Mouse (Mus musculus) kidney, adult 2 months (tissue): ENCODE measurements at regions not wholly inside any gene's neighbourhood (a gene's known extent, or its start where the extent isn't known, plus 50 kb on each side); places are given as distances from the start of the nearest gene placed in this dataset.

Experiments used
- DNase-seq: peaks from one replicate; pipeline ENCODE4 v3.0.0; 2021
- H3K27ac ChIP-seq: fragments of 200-500 bp; 2 replicates; pipeline ENCODE4 v1.5.1; 2012; ENCODE audit warnings: low read depth, low read length, control low read depth, inconsistent platforms; ENCODE audit not compliant: insufficient read depth
- H3K27me3 ChIP-seq: fragments of 200-500 bp; replicated peaks from 2 replicates; pipeline ENCODE4 v1.6.1; 2012; ENCODE audit warnings: mild to moderate bottlenecking, moderate library complexity, low read length, inconsistent platforms; ENCODE audit not compliant: control insufficient read depth, insufficient read depth
- H3K36me3 ChIP-seq: fragments of 200-500 bp; 2 replicates; pipeline ENCODE4 v1.6.1; 2012; ENCODE audit warnings: mild to moderate bottlenecking, moderate library complexity, low read length, inconsistent platforms; ENCODE audit not compliant: control insufficient read depth, insufficient read depth
- H3K4me1 ChIP-seq: fragments of 200-500 bp; 2 replicates; pipeline ENCODE4 v1.6.1; 2011; ENCODE audit warnings: low read length; ENCODE audit not compliant: control insufficient read depth, insufficient read depth
- H3K4me3 ChIP-seq: fragments of 200-500 bp; 2 replicates; pipeline ENCODE4 v1.5.1; 2011; ENCODE audit warnings: mild to moderate bottlenecking, low read depth, low read length, control low read depth; ENCODE audit not compliant: insufficient read depth
- CTCF ChIP-seq: fragments of 200-500 bp; conservative IDR thresholded peaks from 2 replicates; pipeline ENCODE4 v1.5.1; 2011; ENCODE audit warnings: low read depth, mild to moderate bottlenecking, control low read depth, low read length, moderate library complexity, mixed read lengths; ENCODE audit not compliant: insufficient read depth, insufficient read length
- POLR2A ChIP-seq: fragments of 200-500 bp; IDR thresholded peaks from one replicate; pipeline ENCODE4 v1.6.1; 2011; ENCODE audit warnings: low read depth, low read length, control low read depth
- WGBS: fragments of 180-500 bp; shearing (Covaris S2); methylation state at CpG from one replicate; pipeline ENCODE4 v1.1.7; 2018; 5-methylcytosine and 5-hydroxymethylcytosine counted together

DNA sequence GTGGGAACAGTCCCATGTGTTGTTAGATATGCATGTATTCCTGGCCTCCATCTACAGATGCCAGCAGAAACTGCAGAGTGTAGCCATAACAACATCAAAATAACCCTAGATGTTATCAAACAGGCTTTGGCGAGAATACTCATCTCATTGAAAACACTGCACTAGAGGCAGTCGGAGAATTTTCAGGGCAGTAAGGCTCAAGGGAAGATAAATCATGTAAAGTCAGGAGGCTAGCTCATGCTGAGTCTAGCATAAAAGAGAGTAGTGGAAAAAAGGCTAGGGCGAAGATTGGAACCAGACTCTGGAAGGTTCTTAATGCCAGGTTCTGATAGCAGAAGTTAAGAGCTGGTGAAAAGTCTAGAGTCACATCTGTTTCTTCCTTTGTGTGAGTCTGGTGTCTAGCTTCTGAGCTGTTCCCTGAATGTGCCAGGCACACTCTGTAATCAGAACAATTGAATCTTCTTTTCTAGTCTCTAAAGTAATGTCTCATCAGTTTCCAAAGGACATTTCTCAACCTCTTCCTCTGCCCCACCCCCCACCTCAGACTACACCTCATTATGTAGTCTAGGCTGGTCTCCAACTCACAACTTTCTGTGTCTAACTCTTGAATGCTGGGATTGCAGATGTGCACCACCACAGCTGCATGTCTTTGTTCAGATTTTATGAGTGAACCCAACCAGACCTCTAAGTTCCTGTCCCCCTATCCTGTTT lies 62.5 kb upstream of the Sgcd start:
- DNase-seq: no peak
- 73% methylated on average over 3 of the region's 3 CpGs for WGBS
- H3K27ac ChIP-seq: no peak overlapping the region
- no peaks in the 10 kb centered on the region for H3K36me3 ChIP-seq
- TF ChIP-seq POLR2A (no peak), CTCF (no peak)
- H3K4me1 ChIP-seq: no peaks in the 10 kb centered on the region
- no peak overlapping the region for H3K4me3 ChIP-seq
- H3K27me3 ChIP-seq: no peaks in the 10 kb centered on the region

DNA sequence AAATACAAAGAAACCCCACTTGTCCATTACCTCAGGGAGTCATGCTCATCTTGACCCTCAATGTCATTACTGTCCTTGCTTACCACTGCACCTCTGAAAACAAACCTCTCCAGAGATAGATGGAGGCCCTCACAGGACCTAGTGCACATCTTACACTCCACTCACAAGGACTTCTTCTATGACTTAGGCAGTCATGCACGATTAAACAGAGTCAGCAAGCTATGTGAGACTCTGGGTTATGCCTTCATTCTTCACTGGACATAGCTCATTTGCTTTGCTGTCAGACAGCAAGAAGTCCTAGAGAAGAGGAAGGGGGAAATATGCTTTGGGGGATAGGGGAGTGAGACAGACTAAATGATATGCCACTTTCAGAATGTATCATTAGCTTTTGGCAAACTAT lies 59.5 kb upstream of the Sgcd start:
- no peak overlapping the region for H3K4me3 ChIP-seq
- TF ChIP-seq CTCF (no peak), POLR2A (no peak)
- H3K36me3 ChIP-seq: no peaks in the 10 kb centered on the region
- H3K27me3 ChIP-seq: no peaks in the 10 kb centered on the region
- DNase-seq: no peak
- H3K27ac ChIP-seq: no peak overlapping the region
- 43% methylated on average over 1 of the region's 1 CpGs for WGBS
- H3K4me1 ChIP-seq: no peaks in the 10 kb centered on the region
